Mouse (Mus musculus) heart, adult 2 months (tissue): ENCODE data around the gene Glul.

Experiments used
- CTCF ChIP-seq: fragments of 200-600 bp; IDR thresholded peaks from 2 replicates; pipeline ENCODE4 v1.8.1; 2022; ENCODE audit warnings: antibody characterized with exemption, mild to moderate bottlenecking, moderate library complexity
- EP300 ChIP-seq: fragments of 200-500 bp; IDR thresholded peaks from 2 replicates; pipeline ENCODE4 v1.6.1; 2011; ENCODE audit warnings: low read depth, low read length, control low read depth; ENCODE audit not compliant: insufficient read depth
- POLR2A ChIP-seq: fragments of 200-500 bp; IDR thresholded peaks from 2 replicates; pipeline ENCODE4 v1.6.1; 2011; ENCODE audit warnings: mild to moderate bottlenecking, low read depth, low read length, control low read depth; ENCODE audit not compliant: insufficient read depth

DNA sequence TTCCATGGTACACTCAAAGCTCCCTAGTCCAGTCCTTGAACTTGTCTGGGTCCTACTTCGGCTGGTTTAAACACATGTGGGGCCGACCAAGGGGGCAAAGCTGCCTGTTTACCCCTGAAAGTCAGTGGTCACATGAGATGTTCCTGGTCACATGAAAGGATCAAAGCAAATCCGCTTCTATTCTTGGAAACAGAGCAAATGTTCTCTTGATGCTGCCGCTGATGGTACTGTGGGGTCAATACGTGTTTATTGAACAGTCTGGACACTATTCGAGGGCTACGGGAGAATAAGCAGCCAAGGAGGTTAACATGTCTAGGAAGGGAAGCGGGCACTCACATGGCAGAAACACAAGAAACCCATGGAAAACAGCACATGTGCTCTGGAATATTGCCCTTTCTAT lies 2.5 kb upstream of the Glul start:
- TF ChIP-seq POLR2A (no peak), CTCF (no peak), EP300 (no peak)
